ENCODE assay signal across 8 mouse cellular contexts in the genomic region with DNA sequence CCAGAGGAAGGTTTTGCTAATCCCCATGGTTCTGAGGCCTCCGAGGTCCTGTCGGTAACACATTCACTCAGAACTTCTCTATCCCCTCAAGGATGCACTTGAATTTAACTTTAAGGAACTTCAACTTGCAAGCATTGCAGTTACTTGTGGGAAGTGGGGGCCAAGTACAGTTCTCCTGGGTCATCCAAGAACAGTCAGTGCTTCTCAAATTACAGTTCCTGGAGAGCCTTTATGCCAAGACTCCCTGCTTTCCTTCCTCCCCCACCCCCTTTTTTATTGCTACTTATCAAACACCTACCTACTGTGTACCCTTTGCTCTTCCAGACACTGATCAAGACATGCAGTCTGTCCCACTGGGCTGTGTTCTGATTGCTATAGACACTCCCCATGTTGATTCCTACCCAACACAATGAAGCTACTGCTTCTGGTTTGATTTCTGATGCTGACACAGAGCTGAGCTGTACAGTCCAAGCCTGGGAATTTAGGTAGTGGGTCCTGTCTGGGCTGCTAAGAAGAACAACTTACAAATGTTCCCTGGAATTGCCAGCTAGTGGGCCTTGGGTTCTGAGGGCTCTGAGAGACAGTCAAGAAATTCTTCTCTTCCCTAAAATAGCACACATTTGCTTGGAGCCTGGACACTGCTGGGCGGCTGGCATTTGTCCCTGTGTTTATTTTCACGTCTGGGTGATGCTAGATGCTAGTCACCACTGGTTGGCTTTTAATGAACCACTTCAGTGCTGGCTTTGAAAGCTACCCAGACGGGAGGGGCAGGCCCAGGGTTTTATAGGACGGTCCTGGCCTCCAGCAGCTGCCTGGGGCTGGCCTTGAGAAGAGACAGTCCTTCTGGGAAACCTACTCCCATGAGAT.
DNase-seq lines count a peak whose midpoint lies in the region; ATAC-seq lines count a peak whose summit lies in the region.
"Had no signal": no experiment of that assay in that cellular context is flagged by ENCODE, and none has a peak within 500 bp of the region (broad histone marks: within the 10 kb centered on the region; RNA-seq: fewer than 3 reads in every experiment).

No protein-coding gene starts in this region.

- no peaks in the 10 kb centered on the region for H3K36me3 ChIP-seq in heart, embryonic 12.5 days
- H3K36me3 ChIP-seq in limb, embryonic 12.5 days = no peaks in the 10 kb centered on the region

- no peak; the same call in 1 of the 2 replicates for ATAC-seq in heart, embryonic 12.5 days (ENCODE audit: insufficient number of reproducible peaks, low FRiP score)
- ATAC-seq in limb, embryonic 12.5 days (ENCODE audit: insufficient number of reproducible peaks, insufficient read depth, low FRiP score, low TSS enrichment, low read depth) = peak; percentile 37; the same call in 1 of the 2 replicates
- no peak for ATAC-seq in granulocyte monocyte progenitor cell, adult 5-6 weeks (replicated peaks; ENCODE audit: poor library complexity, severe bottlenecking)

- H3K4me2 ChIP-seq in heart, embryonic 12.5 days = no peak overlapping the region
- H3K4me2 ChIP-seq in limb, embryonic 12.5 days = no peak overlapping the region

- WGBS in heart, embryonic 12.5 days = 44% methylated on average over 6 of the region's 6 CpGs
- 31% methylated on average over 6 of the region's 6 CpGs for WGBS in limb, embryonic 12.5 days

- H3K4me3 ChIP-seq in heart, embryonic 12.5 days = no peak overlapping the region
- H3K4me3 ChIP-seq in limb, embryonic 12.5 days (replicated peaks) = no peak overlapping the region

- peaks cover 7% of the 10 kb centered on the region for H3K9me3 ChIP-seq in heart, embryonic 12.5 days (replicated peaks)
- H3K9me3 ChIP-seq in limb, embryonic 12.5 days = peaks cover 9% of the 10 kb centered on the region

- no peak overlapping the region for H3K9ac ChIP-seq in heart, embryonic 12.5 days
- H3K9ac ChIP-seq in limb, embryonic 12.5 days (replicated peaks) = no peak overlapping the region

- peak; percentile 3 for DNase-seq in cerebellum, adult 11 months
- DNase-seq in cerebellum, postnatal 14 days = peak; percentile 68 to 75
- DNase-seq in adrenal gland, adult 2 months = no peak
- no peak for DNase-seq in thymus, postnatal 0 days (ENCODE audit: low spot score)

- peaks cover 22% of the 10 kb centered on the region for H3K4me1 ChIP-seq in heart, embryonic 12.5 days (replicated peaks)
- H3K4me1 ChIP-seq in limb, embryonic 12.5 days (replicated peaks) = peaks cover 10% of the 10 kb centered on the region

- H3K27ac ChIP-seq in heart, embryonic 12.5 days (ENCODE audit: poor library complexity, severe bottlenecking) = peak overlapping the region; percentile 53; the same call in 1 of the 2 replicates
- H3K27ac ChIP-seq in limb, embryonic 12.5 days = peak overlapping the region; percentile 50; the same call in 1 of the 2 replicates
- H3K27ac ChIP-seq: macrophage had no signal

- H3K27me3 ChIP-seq in heart, embryonic 12.5 days (replicated peaks) = no peaks in the 10 kb centered on the region
- no peaks in the 10 kb centered on the region for H3K27me3 ChIP-seq in limb, embryonic 12.5 days

Comparison
In these comparisons a context has a peak if more than half of its experiments do, and no peak if none do; other contexts are left out.
1. DNase-seq: peak in cerebellum, adult 11 months (single experiment) and cerebellum, postnatal 14 days (2 of 2); none in adrenal gland, adult 2 months (single experiment) and thymus, postnatal 0 days (single experiment).